Mouse (Mus musculus) bone marrow macrophage, adult 2 months (primary cell): ENCODE measurements around the gene Bysl. TPM values are rescaled to one million over a fixed set of nuclear protein-coding genes. Genes with fewer than 3 reads are reported as not detected.

Source experiments
- H3K27ac ChIP-seq: 2 replicates; pipeline ENCODE4 v1.5.1; 2012; ENCODE audit warnings: low read depth, low read length; ENCODE audit not compliant: insufficient read depth
- H3K4me1 ChIP-seq: 2 replicates; pipeline ENCODE4 v1.6.1; 2012; ENCODE audit warnings: low read length; ENCODE audit not compliant: control insufficient read depth, insufficient read depth
- H3K4me3 ChIP-seq: 2 replicates; pipeline ENCODE4 v1.5.1; 2012; ENCODE audit warnings: mild to moderate bottlenecking, low read length, moderate library complexity; ENCODE audit not compliant: insufficient read depth
- CTCF ChIP-seq: IDR thresholded peaks from 2 replicates; pipeline ENCODE4 v1.5.1; 2012; ENCODE audit warnings: low read depth, mild to moderate bottlenecking, low read length, moderate library complexity
- POLR2A ChIP-seq: IDR thresholded peaks from 2 replicates; pipeline ENCODE4 v1.6.1; 2012; ENCODE audit warnings: mild to moderate bottlenecking, low read depth, low read length, borderline replicate concordance
- polyA plus RNA-seq: library from polyadenylated mRNA; stranded (reverse); fragments of >200 nt; gene quantifications from 2 replicates; pipeline ENCODE4 v1.2.4, GENCODE M21; 2012; ENCODE audit not compliant: missing spikeins, insufficient read depth, insufficient read length

Bysl gene
- polyA plus RNA-seq, 1 experiment, result 5.0 TPM

DNA sequence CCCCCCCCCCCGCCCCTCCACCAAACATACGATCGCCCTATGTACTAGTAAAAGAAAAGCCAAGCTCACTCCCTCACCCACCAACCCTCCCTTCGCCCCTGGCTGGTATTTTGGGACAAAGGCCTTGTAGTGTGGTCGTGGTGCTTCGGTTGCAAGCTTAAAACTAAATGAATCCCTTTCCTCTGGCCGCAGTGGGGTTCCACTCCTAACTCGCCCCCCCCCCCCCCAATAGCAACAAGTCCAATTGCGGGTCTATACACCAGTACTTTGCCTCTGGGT is 16.4 kb downstream of the Bysl start:
- Histone ChIP-seq H3K4me1 (peaks cover 27% of the 10 kb centered on the region), H3K4me3 (peak overlapping the region; percentile 97), H3K27ac (peak overlapping the region; percentile 18)
- TF ChIP-seq CTCF, result no peak
- TF ChIP-seq POLR2A, result no peak

DNA sequence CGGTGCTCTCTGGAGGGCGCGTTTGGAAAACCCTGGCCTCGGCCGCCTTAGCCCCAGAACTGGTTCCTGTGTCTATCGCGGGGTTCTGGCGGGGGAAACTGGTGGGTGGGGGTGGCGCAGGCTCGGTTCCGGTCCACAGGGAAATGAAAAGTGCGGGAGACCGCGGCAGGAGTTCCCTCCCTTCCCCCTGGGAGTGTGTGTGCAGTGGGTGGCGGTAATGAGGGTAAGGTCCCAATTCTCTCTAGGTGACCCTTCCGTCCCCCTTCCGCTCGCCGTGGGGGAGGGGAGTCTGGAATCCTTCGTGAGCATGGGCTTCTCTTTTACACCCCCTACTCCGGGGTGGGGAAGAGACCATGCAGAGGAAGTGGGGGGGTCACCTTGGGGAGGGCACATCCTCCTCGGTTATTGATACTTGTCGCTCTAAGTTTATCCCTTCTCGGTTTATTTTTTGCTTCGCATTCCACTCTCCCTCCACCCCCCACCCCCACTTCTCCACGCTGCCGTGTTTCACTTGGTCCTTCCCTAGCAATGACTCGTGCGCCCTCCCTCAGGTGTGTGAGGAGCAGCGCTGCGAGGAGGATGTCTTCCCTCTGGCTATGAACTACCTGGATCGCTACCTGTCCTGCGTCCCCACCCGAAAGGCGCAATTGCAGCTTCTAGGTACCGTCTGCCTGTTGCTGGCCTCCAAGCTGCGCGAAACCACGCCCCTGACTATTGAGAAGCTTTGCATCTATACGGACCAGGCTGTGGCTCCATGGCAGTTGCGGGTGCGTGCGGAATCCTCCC is 16.9 kb downstream of the Bysl start:
- Histone ChIP-seq H3K27ac (peak overlapping the region; percentile 71), H3K4me1 (peaks cover 22% of the 10 kb centered on the region), H3K4me3 (peak overlapping the region; percentile 97)
- TF ChIP-seq POLR2A (no peak), CTCF (no peak)

DNA sequence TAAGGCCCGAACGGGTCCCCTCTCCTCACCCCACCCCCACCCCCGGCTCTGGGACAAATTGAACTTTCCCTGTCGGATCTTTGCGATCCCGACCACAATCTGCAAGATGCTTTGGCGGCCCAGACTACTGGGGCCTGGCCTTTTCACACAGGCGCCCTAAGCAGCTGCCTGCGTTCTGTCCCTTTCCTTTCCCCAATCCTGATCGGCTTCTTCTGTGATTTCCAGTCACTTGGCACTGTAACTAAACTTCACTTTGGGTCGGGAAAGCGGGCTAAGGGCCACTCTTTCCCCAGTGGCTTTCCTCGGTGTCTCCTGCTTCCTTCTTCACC is 17.5 kb downstream of the Bysl start:
- no peak for TF ChIP-seq CTCF
- no peak for TF ChIP-seq POLR2A
- peak overlapping the region; percentile 97 for H3K4me3 ChIP-seq
- peak overlapping the region; percentile 71 for H3K27ac ChIP-seq
- H3K4me1 ChIP-seq, result peaks cover 20% of the 10 kb centered on the region

DNA sequence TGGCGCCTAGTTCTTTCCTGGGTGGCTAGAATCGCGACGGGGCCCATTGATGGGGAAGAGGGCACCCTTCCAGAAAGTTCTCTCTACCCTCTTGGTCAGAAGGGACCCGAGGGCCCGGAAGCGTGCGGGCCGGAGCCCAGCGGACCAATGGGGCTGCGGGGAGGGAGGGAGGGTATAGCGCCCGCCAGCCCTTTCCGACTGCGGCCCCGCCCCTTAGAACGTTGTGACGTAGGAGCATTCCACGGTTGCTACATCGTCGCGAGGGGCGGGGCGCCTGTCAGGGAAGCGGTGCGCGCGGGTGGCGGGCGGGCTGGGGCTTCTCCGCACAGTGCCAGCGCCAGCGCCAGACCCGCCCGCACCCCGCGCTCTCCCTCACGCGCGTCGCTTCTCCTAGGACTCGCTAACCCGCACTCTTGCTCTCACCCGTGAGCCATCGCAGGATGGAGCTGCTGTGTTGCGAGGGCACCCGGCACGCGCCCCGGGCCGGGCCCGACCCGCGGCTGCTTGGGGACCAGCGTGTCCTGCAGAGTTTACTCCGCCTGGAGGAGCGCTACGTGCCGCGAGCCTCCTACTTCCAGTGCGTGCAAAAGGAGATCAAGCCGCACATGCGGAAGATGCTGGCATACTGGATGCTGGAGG is 18.0 kb downstream of the Bysl start:
- Histone ChIP-seq H3K4me1 (peaks cover 20% of the 10 kb centered on the region), H3K27ac (peak overlapping the region; percentile 71), H3K4me3 (peak overlapping the region; percentile 97)
- TF ChIP-seq CTCF, result no peak
- TF ChIP-seq POLR2A, result no peak; the same call in 1 of the 2 replicates

DNA sequence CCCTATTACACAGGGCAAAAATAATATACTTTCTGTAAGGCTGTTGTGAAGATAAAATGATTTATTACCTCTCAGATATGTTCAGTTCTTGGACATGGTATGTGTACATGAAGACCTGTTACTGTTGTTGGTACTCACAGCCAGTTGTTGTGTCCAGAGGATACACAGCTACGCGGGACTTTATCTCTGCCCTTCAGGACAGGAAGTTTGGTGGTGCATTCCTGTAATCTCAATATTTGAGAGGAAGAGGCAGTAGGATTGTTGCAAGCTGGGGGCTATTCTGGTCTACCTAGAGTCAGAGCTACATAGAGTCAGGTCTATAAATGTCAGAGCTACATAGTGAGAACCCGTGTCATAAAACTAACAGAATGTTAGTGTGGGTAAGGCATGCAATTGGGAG is 20.2 kb downstream of the Bysl start:
- no peak overlapping the region for H3K4me3 ChIP-seq
- no peak overlapping the region for H3K27ac ChIP-seq
- TF ChIP-seq CTCF, result no peak
- TF ChIP-seq POLR2A, result no peak
- H3K4me1 ChIP-seq, result peaks cover 13% of the 10 kb centered on the region

DNA sequence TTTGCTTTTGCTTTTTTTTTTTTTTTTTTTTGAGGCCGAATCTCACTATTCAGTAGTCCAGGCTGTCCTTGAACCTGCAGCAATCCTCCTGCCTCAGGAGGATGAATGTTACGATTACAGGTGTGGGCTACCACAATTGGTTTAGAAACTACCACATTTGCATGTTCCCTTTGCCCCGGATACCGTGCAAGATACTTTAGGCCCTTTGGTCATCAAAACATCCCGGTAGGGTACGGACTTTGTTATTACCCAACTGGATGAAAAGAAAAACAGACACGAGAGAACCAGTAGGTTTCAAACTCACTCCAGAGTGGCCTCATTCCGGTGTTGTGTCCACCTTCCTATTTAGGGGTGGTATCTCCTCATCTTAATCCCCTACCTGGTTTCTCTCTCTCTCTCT is 22.8 kb downstream of the Bysl start:
- Histone ChIP-seq H3K27ac (no peak overlapping the region), H3K4me1 (peaks cover 6% of the 10 kb centered on the region)

DNA sequence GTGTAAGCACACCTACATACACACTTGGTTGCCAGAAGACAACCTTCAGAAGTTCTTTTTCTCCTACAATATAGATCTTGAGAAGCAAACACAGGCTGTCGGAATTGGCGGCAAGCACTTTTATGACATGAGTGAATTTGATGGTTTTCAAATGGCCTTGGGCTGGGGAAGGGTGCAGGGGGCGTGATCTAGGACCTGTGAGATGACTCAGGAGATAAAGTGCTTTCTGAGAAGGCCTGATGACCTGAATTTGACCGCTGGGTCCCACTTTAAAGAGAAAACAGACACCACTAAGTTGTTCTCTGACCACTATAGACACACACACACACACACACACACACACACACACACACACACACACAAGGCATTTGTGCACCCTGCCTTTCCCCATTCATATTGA is 30.3 kb downstream of the Bysl start:
- 0 out of 2 replicates have a peak, but pooled peaks cover 3% of the 10 kb centered on the region for H3K4me1 ChIP-seq
- no peak overlapping the region for H3K4me3 ChIP-seq
- no peak overlapping the region for H3K27ac ChIP-seq
- no peak for TF ChIP-seq POLR2A
- no peak for TF ChIP-seq CTCF

More for the DNA sequence above, 22.8 kb downstream of the Bysl start:
- H3K4me3 ChIP-seq, result no peak overlapping the region
- TF ChIP-seq CTCF (no peak), POLR2A (no peak)

DNA sequence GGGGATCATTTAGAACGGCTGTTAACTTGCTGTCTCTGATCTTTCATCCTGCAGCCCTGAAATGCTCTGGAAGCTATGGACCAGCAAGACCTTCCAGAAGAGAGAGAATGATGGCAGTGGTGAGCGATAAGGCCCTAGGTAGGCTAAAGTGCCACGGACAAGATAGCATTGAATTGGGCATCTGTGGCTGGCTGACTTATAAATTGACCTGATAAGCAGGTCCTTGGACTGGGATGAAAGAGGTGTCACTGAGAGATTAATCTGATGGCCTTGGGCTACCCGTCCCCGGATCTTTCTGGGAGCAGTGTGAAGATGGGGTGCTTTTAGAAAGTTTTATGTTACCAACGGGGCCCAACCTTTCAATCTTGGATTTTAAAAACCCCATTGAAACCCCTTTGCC is 32.6 kb downstream of the Bysl start:
- TF ChIP-seq CTCF (no peak), POLR2A (no peak)
- no peak overlapping the region for H3K4me3 ChIP-seq
- no peak overlapping the region for H3K27ac ChIP-seq
- H3K4me1 ChIP-seq, result 0 out of 2 replicates have a peak, but pooled peaks cover 3% of the 10 kb centered on the region

DNA sequence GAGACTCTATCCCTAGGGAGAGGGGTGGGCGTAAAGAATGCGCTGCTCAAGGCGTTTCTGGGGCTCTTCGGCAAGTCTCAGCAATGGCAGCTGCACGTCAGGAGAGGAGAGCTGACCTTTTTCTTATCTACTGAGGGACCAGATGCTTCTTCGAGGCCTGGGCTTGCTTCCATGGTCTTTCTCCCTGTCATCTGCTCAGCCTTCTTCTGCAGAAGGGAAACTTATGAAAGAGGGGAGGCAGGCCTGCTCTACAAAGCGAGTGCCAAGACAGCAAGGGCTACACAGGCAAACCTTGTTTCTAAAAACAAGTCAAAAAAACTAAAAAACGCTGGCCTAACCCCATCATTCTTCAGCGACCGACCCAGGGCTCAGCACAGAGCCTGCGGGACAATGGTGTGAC is 36.5 kb downstream of the Bysl start:
- no peak overlapping the region for H3K4me3 ChIP-seq
- no peaks in the 10 kb centered on the region for H3K4me1 ChIP-seq
- H3K27ac ChIP-seq, result no peak overlapping the region
- TF ChIP-seq POLR2A, result no peak
- TF ChIP-seq CTCF, result no peak

DNA sequence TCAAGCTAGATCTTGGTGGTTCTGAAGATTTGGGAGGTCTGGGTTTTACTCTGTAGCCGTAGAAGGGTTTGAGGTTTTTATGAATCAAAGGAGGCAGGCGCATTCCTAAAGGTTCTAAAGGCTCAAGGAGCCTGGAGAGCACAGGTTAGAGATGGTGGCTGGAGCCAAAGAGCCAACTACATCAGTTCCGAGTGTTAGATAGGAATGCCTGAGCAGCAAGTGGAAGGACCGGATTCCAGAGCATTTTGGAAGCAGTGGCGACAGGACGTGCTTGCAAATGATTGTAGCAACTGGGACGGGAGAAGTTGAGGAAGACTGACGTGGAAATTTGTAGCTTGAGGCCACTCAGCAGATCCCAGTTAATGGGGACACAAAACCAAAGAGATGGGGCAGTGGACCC is 37.3 kb downstream of the Bysl start:
- TF ChIP-seq CTCF (no peak), POLR2A (no peak)
- H3K4me1 ChIP-seq, result no peaks in the 10 kb centered on the region; the same call in 1 of the 2 replicates
- no peak overlapping the region for H3K4me3 ChIP-seq
- no peak overlapping the region for H3K27ac ChIP-seq

DNA sequence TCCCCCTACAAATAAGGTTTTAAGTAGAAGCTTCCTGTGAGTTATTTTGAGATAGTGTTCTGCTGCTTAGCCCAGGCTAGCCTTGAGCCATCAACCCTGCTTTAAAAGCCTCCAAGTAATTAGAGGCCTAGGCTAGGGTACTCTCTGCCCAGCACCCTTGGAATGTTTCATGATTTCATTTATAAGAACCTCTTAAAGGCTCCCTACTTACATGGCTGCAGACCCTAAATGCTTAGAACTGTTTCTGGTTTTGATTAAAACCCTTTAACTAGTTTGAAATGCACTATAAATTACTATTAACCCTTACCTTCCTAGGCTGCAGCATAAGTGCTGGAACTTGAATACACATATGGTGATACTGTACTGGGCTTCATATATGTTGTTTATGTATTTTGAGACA is 38.9 kb downstream of the Bysl start:
- no peak overlapping the region for H3K4me3 ChIP-seq
- TF ChIP-seq POLR2A (no peak), CTCF (no peak)
- H3K27ac ChIP-seq, result no peak overlapping the region
- H3K4me1 ChIP-seq, result peaks cover 3% of the 10 kb centered on the region
